ENCODE assay signal across 9 mouse cellular contexts in genomic region chr7:62420566-62420965, GRCm38 (mm10). TPM values are rescaled to one million over a fixed set of nuclear protein-coding genes. Genes with fewer than 3 reads are reported as not detected.
A peak's percentile ranks its signal among the peaks of the same experiment; 100 is the strongest.
DNase-seq lines count a peak whose midpoint lies in the region; ATAC-seq lines count a peak whose summit lies in the region.
"Had no signal": no experiment of that assay in that cellular context is flagged by ENCODE, and none has a peak within 500 bp of the region (broad histone marks: within the 10 kb centered on the region; RNA-seq: fewer than 3 reads in every experiment).

No protein-coding gene starts in this region.

- H3K27me3 ChIP-seq in kidney, embryonic 14.5 days (ENCODE audit: control insufficient read depth, insufficient read depth, low read length): no peaks in the 10 kb centered on the region
- 0 out of 2 replicates have a peak, but pooled peaks cover 3% of the 10 kb centered on the region for H3K27me3 ChIP-seq in embryonic facial prominence, embryonic 12.5 days
- no peaks in the 10 kb centered on the region for H3K27me3 ChIP-seq in intestine, embryonic 16.5 days (replicated peaks; ENCODE audit: control insufficient read depth, insufficient read depth, low read length)
- H3K27me3 ChIP-seq in neural tube, embryonic 15.5 days (replicated peaks): no peaks in the 10 kb centered on the region

- H3K9ac ChIP-seq in kidney, embryonic 14.5 days (ENCODE audit: low read depth, low read length): no peak overlapping the region
- H3K9ac ChIP-seq in embryonic facial prominence, embryonic 12.5 days: no peak overlapping the region
- H3K9ac ChIP-seq in intestine, embryonic 16.5 days (ENCODE audit: low read depth, low read length): no peak overlapping the region
- H3K9ac ChIP-seq in neural tube, embryonic 15.5 days (replicated peaks): peak overlapping the region; percentile 48

- H3K4me3 ChIP-seq in kidney, embryonic 14.5 days (ENCODE audit: low read length): no peak overlapping the region
- H3K4me3 ChIP-seq in embryonic facial prominence, embryonic 12.5 days: peak overlapping the region; percentile 69
- no peak overlapping the region; the same call in 1 of the 2 replicates for H3K4me3 ChIP-seq in intestine, embryonic 16.5 days (ENCODE audit: low read length)
- peak overlapping the region; percentile 66 for H3K4me3 ChIP-seq in neural tube, embryonic 15.5 days (replicated peaks)

- H3K4me1 ChIP-seq in kidney, embryonic 14.5 days (ENCODE audit: control insufficient read depth, insufficient read depth, low read length): 0 out of 2 replicates have a peak, but pooled peaks cover 3% of the 10 kb centered on the region
- H3K4me1 ChIP-seq in embryonic facial prominence, embryonic 12.5 days: peaks cover 11% of the 10 kb centered on the region
- peaks cover 8% of the 10 kb centered on the region for H3K4me1 ChIP-seq in intestine, embryonic 16.5 days (ENCODE audit: control insufficient read depth, insufficient read depth, low read length)
- H3K4me1 ChIP-seq in neural tube, embryonic 15.5 days: peaks cover 11% of the 10 kb centered on the region

- no peak overlapping the region for H3K27ac ChIP-seq in kidney, embryonic 14.5 days (ENCODE audit: low read depth, low read length)
- H3K27ac ChIP-seq in embryonic facial prominence, embryonic 12.5 days: no peak overlapping the region
- no peak overlapping the region for H3K27ac ChIP-seq in intestine, embryonic 16.5 days (ENCODE audit: low read length)
- peak overlapping the region; percentile 88 for H3K27ac ChIP-seq in neural tube, embryonic 15.5 days (replicated peaks)

- H3K4me2 ChIP-seq in kidney, embryonic 14.5 days (replicated peaks; ENCODE audit: low read depth, low read length): peak overlapping the region; percentile 33; the same call in 1 of the 2 replicates
- peak overlapping the region; percentile 40 for H3K4me2 ChIP-seq in embryonic facial prominence, embryonic 12.5 days (replicated peaks)
- H3K4me2 ChIP-seq in intestine, embryonic 16.5 days (ENCODE audit: low read depth, low read length): 0 out of 2 replicates have a peak overlapping the region, but pooled peaks have one; percentile 47
- peak overlapping the region; percentile 49 for H3K4me2 ChIP-seq in neural tube, embryonic 15.5 days

- 77% methylated on average over 6 of the region's 6 CpGs for WGBS in kidney, embryonic 14.5 days
- WGBS in embryonic facial prominence, embryonic 12.5 days: 40% methylated on average over 6 of the region's 6 CpGs
- 66% methylated on average over 6 of the region's 6 CpGs for WGBS in intestine, embryonic 16.5 days
- WGBS in neural tube, embryonic 15.5 days: 43% methylated on average over 6 of the region's 6 CpGs

- ATAC-seq in kidney, embryonic 14.5 days (ENCODE audit: low FRiP score, low TSS enrichment): no peak
- no peak for ATAC-seq in embryonic facial prominence, embryonic 12.5 days (ENCODE audit: insufficient number of reproducible peaks, insufficient read depth, low FRiP score, low TSS enrichment)
- no peak for ATAC-seq in intestine, embryonic 16.5 days
- ATAC-seq in neural tube, embryonic 15.5 days (ENCODE audit: low FRiP score): peak; percentile 18; the same call in 1 of the 2 replicates
- ATAC-seq in inflammation-experienced regulatory T-cells, adult 6 months: no peak

- no peaks in the 10 kb centered on the region for H3K36me3 ChIP-seq in kidney, embryonic 14.5 days (ENCODE audit: control insufficient read depth, insufficient read depth, low read length)
- no peaks in the 10 kb centered on the region for H3K36me3 ChIP-seq in embryonic facial prominence, embryonic 12.5 days
- H3K36me3 ChIP-seq in intestine, embryonic 16.5 days (ENCODE audit: control insufficient read depth, insufficient read depth, low read length): no peaks in the 10 kb centered on the region
- no peaks in the 10 kb centered on the region for H3K36me3 ChIP-seq in neural tube, embryonic 15.5 days

- peaks cover 8% of the 10 kb centered on the region; the same call in 1 of the 2 replicates for H3K9me3 ChIP-seq in kidney, embryonic 14.5 days (ENCODE audit: control insufficient read depth, low read length)
- H3K9me3 ChIP-seq in embryonic facial prominence, embryonic 12.5 days: 0 out of 2 replicates have a peak, but pooled peaks cover 10% of the 10 kb centered on the region
- peaks cover 3% of the 10 kb centered on the region; the same call in 1 of the 2 replicates for H3K9me3 ChIP-seq in intestine, embryonic 16.5 days (ENCODE audit: control insufficient read depth, low read length)
- 0 out of 2 replicates have a peak, but pooled peaks cover 6% of the 10 kb centered on the region for H3K9me3 ChIP-seq in neural tube, embryonic 15.5 days (replicated peaks)

- no peak for DNase-seq in kidney, adult 11 months
- DNase-seq in natural killer cell, adult 2 months (ENCODE audit: low spot score in 2 of 2): no peak
- DNase-seq in c-Kit-positive CD71-positive TER-119-positive erythroid progenitor cells, embryonic 14.5 days (ENCODE audit: low spot score): no peak
- DNase-seq: thymus, adult 18-20 months had no signal

RNA-seq across cellular contexts. Expression of gene Mkrn3, which starts 0.6 kb away (rescaled TPM):
- polyA plus RNA-seq in kidney, embryonic 14.5 days (2014; fragmentation: Nextera tagmentation; extraction: Ambion mirVana): 5.4 TPM in 2 replicates
- polyA plus RNA-seq in embryonic facial prominence, embryonic 12.5 days (2016; fragmentation: Nextera tagmentation; extraction: Ambion mirVana): 9.7 and 11.3 TPM in 2 replicates
- 2.9 and 3.1 TPM in 2 replicates for polyA plus RNA-seq in intestine, embryonic 16.5 days (2015; fragmentation: Nextera tagmentation; extraction: Ambion mirVana)
- 17.1 and 21.2 TPM in 2 replicates for polyA plus RNA-seq in neural tube, embryonic 15.5 days (2015; fragmentation: Nextera tagmentation; extraction: Ambion mirVana)
- polyA plus RNA-seq in inflammation-experienced regulatory T-cells, adult 6 months (2017; shearing (Covaris generic)): not detected

RNA-seq across cellular contexts. Expression of gene Peg12, which starts 43.7 kb away (rescaled TPM):
- 25.9 and 31.4 TPM in 2 replicates for polyA plus RNA-seq in kidney, embryonic 14.5 days (2014; fragmentation: Nextera tagmentation; extraction: Ambion mirVana)
- polyA plus RNA-seq in embryonic facial prominence, embryonic 12.5 days (2016; fragmentation: Nextera tagmentation; extraction: Ambion mirVana): 44.0 and 44.7 TPM in 2 replicates
- polyA plus RNA-seq in intestine, embryonic 16.5 days (2015; fragmentation: Nextera tagmentation; extraction: Ambion mirVana): 14.0 and 15.5 TPM in 2 replicates
- 7.2 and 10.2 TPM in 2 replicates for polyA plus RNA-seq in neural tube, embryonic 15.5 days (2015; fragmentation: Nextera tagmentation; extraction: Ambion mirVana)
- polyA plus RNA-seq in inflammation-experienced regulatory T-cells, adult 6 months (2017; shearing (Covaris generic)): not detected

RNA-seq across cellular contexts. Expression of gene Magel2, which starts 43.8 kb away (rescaled TPM):
- polyA plus RNA-seq in kidney, embryonic 14.5 days (2014; fragmentation: Nextera tagmentation; extraction: Ambion mirVana): 0.39 and 0.84 TPM in 2 replicates
- 6.9 and 7.4 TPM in 2 replicates for polyA plus RNA-seq in embryonic facial prominence, embryonic 12.5 days (2016; fragmentation: Nextera tagmentation; extraction: Ambion mirVana)
- polyA plus RNA-seq in intestine, embryonic 16.5 days (2015; fragmentation: Nextera tagmentation; extraction: Ambion mirVana): 0.50 and 0.59 TPM in 2 replicates
- 12.0 and 13.8 TPM in 2 replicates for polyA plus RNA-seq in neural tube, embryonic 15.5 days (2015; fragmentation: Nextera tagmentation; extraction: Ambion mirVana)
- not detected for polyA plus RNA-seq in inflammation-experienced regulatory T-cells, adult 6 months (2017; shearing (Covaris generic))

Comparison
In these comparisons a context has a peak if more than half of its experiments do, and no peak if none do; other contexts are left out.
1. H3K4me3 ChIP-seq: peak in embryonic facial prominence, embryonic 12.5 days (single experiment) and neural tube, embryonic 15.5 days (single experiment); none in kidney, embryonic 14.5 days (single experiment) and intestine, embryonic 16.5 days (single experiment).
2. Peak in every context shown above with its lines, with median percentiles within 50 percentile points of each other: H3K4me2 ChIP-seq.